Mouse (Mus musculus): ENCODE results near the gene Igf1. TPM values are rescaled to one million over a fixed set of nuclear protein-coding genes. Genes with fewer than 3 reads are reported as not detected.

Gene Igf1
- total RNA-seq, 1 experiment from 2014 or later: 0.23 TPM

DNA sequence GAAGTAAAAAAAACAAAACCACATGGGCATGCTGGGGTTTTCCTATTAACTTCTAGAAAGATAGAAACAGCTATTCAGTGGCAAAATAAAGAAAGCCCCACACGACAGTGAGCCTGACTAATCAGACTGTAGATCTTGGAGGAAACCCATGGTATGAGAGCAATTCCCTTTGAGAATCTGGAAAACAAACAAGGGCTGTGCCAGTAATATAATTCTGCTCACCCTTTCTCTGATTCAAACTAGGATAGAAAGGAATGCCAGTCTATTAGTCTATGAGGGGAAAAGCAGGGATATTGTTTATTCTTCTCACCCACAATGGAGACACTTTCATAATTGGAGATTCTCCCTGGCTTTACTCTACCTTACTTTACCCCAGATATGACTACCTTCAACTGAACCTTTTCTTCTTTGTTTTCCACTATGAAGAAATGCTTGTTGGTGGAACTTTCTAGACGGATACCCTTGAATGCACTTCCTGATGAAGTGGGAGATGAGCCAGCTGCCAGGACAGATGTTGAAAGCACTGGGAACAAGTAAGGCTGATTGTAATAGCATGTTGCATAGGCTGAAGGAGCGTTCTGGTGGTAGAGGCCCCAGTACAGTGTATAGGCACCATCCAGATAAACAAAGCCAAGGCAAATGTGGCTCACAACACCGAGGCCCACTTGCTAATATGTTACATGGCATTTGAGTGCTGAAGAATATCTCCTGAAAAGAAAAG lies 116.0 kb downstream of the Igf1 start:
- no peak for ATAC-seq (ENCODE audit: extremely low read depth, insufficient number of reproducible peaks, low FRiP score, poor library complexity, severe bottlenecking)

- no peak for ATAC-seq (ENCODE audit: extremely low read depth, insufficient number of reproducible peaks, low FRiP score, poor library complexity, severe bottlenecking)
Measured at GRCm38 (mm10) chr10:87985375-87985774, 127.3 kb downstream of the Igf1 start.

- ATAC-seq (ENCODE audit: extremely low read depth, insufficient number of reproducible peaks, low FRiP score, poor library complexity, severe bottlenecking): no peak
Measured at GRCm38 (mm10) chr10:87986201-87986600, 128.1 kb downstream of the Igf1 start.

Other genes with a start within 250 kb of the Igf1 start
- not detected in 2 replicates for gene Pmch, start 232.8 kb downstream of the Igf1 start, total RNA-seq (2017)